Mouse (Mus musculus): ENCODE data around the gene Nadsyn1.

GRCm38 (mm10) chr7:143776137-143776536, 46.5 kb downstream of the Nadsyn1 start:
- TF ChIP-seq EP300 (IDR thresholded peaks at IDR 0.05; ENCODE audit: low read depth): no peak
- no peak for TF ChIP-seq CTCF (IDR thresholded peaks at IDR 0.05; ENCODE audit: low read depth)
